ENCODE assay signal across 18 mouse cellular contexts in the genomic region with DNA sequence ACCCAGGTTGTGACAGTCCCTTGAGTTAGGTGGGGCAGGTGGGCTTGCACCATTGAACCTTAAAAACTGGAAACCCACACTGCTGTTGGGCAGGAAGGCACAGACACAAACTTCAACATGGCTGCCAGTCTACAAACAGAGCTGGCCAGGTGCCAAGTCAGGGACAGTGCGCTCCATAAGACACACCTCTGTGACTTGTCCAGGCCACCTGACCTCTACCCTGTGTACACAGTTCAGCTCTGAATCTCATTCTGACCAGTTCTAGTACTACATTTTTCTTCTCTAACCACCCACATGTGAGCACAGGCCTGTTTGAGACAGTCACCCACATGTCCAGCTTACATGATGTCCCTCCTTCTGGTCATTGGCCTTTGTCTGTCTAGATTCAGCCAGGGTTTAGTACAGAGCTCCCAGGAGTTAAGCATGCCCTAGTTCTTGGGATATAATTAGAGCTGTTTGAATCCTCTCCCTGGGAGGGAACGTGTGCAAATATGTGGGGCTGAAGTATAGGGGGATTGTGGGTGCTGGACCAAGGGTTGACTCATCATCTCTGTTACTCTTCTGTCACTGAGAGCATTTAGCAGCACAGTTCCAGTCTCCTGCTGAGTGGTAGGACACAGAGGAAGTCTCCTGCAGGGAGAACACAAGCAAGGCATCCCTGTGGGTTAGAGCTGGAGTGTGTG. TPM values are rescaled to one million over a fixed set of nuclear protein-coding genes. Genes with fewer than 3 reads are reported as not detected.
A peak's percentile ranks its signal among the peaks of the same experiment; 100 is the strongest.
DNase-seq lines count a peak whose midpoint lies in the region; ATAC-seq and TF ChIP-seq lines count a peak whose summit lies in the region.
"Had no signal": no experiment of that assay in that cellular context is flagged by ENCODE, and none has a peak within 500 bp of the region (broad histone marks: within the 10 kb centered on the region; RNA-seq: fewer than 3 reads in every experiment).

No protein-coding gene starts in this region.

- ATAC-seq in kidney, postnatal 0 days (replicated peaks; ENCODE audit: low FRiP score, low read depth), result peak; percentile 84
- no peak for ATAC-seq in forebrain, postnatal 0 days
- no peak for ATAC-seq in neural tube, embryonic 15.5 days (ENCODE audit: low FRiP score)
- ATAC-seq: forebrain, embryonic 16.5 days; midbrain, embryonic 15.5 days had no signal

- H3K27ac ChIP-seq in kidney, postnatal 0 days, result no peak overlapping the region
- H3K27ac ChIP-seq in forebrain, postnatal 0 days (ENCODE audit: low read depth, low read length), result no peak overlapping the region
- no peak overlapping the region for H3K27ac ChIP-seq in neural tube, embryonic 15.5 days (replicated peaks)
- H3K27ac ChIP-seq: midbrain, embryonic 15.5 days had no signal

- no peaks in the 10 kb centered on the region for H3K36me3 ChIP-seq in kidney, postnatal 0 days (ENCODE audit: insufficient read depth, low read length)
- H3K36me3 ChIP-seq in forebrain, postnatal 0 days (ENCODE audit: insufficient read depth), result no peaks in the 10 kb centered on the region
- H3K36me3 ChIP-seq in neural tube, embryonic 15.5 days, result no peaks in the 10 kb centered on the region
- H3K36me3 ChIP-seq: midbrain, embryonic 15.5 days had no signal

- peak; percentile 35 for DNase-seq in adrenal gland, postnatal 14 days
- no peak for DNase-seq in adrenal gland, postnatal 36 days
- no peak for DNase-seq in kidney, postnatal 0 days (ENCODE audit: low spot score)
- DNase-seq in kidney, adult 8-10 months, result no peak
- DNase-seq in urinary bladder, postnatal 14 days (ENCODE audit: low spot score), result peak; percentile 52
- no peak for DNase-seq in urinary bladder, adult 2 months (ENCODE audit: low spot score)
- no peak for DNase-seq in forebrain, postnatal 0 days
- DNase-seq: cerebellum, adult 8-10 months; embryo, embryonic 11 days; gastrocnemius, postnatal 36 days; heart, postnatal 10 days; layer of hippocampus, adult 9-11 months; lung, adult 2 months had no signal

- no peak for TF ChIP-seq CTCF in kidney, postnatal 0 days (IDR thresholded peaks at IDR 0.05; ENCODE audit: low read depth)
- no peak for TF ChIP-seq CTCF in forebrain, postnatal 0 days (IDR thresholded peaks at IDR 0.05; ENCODE audit: low read depth)

- 82% methylated on average over 2 of the region's 2 CpGs for WGBS in kidney, postnatal 0 days
- 89% methylated on average over 2 of the region's 2 CpGs for WGBS in forebrain, postnatal 0 days
- WGBS in neural tube, embryonic 15.5 days, result 91% methylated on average over 2 of the region's 2 CpGs

- no peaks in the 10 kb centered on the region for H3K9me3 ChIP-seq in kidney, postnatal 0 days (replicated peaks; ENCODE audit: low read length)
- no peaks in the 10 kb centered on the region for H3K9me3 ChIP-seq in forebrain, postnatal 0 days (ENCODE audit: low read length)
- no peaks in the 10 kb centered on the region for H3K9me3 ChIP-seq in neural tube, embryonic 15.5 days (replicated peaks)
- H3K9me3 ChIP-seq: midbrain, embryonic 15.5 days had no signal

- H3K9ac ChIP-seq in kidney, postnatal 0 days (ENCODE audit: low read depth, low read length), result no peak overlapping the region
- no peak overlapping the region for H3K9ac ChIP-seq in forebrain, postnatal 0 days
- no peak overlapping the region for H3K9ac ChIP-seq in neural tube, embryonic 15.5 days (replicated peaks)
- H3K9ac ChIP-seq: midbrain, embryonic 15.5 days had no signal

- no peaks in the 10 kb centered on the region for H3K27me3 ChIP-seq in kidney, postnatal 0 days (ENCODE audit: insufficient read depth, low read length)
- no peaks in the 10 kb centered on the region for H3K27me3 ChIP-seq in forebrain, postnatal 0 days (ENCODE audit: insufficient read depth, low read length)
- no peaks in the 10 kb centered on the region for H3K27me3 ChIP-seq in neural tube, embryonic 15.5 days (replicated peaks)
- H3K27me3 ChIP-seq: CH12.LX; midbrain, embryonic 15.5 days had no signal

- no peak overlapping the region for H3K4me3 ChIP-seq in kidney, postnatal 0 days (replicated peaks; ENCODE audit: low read depth, low read length)
- H3K4me3 ChIP-seq in forebrain, postnatal 0 days (ENCODE audit: low read depth, low read length), result no peak overlapping the region
- H3K4me3 ChIP-seq in neural tube, embryonic 15.5 days (replicated peaks), result no peak overlapping the region
- H3K4me3 ChIP-seq: erythroblast, embryonic 14.5 days; midbrain, embryonic 15.5 days had no signal

- H3K4me2 ChIP-seq in kidney, postnatal 0 days (ENCODE audit: low read length), result no peak overlapping the region
- H3K4me2 ChIP-seq in forebrain, postnatal 0 days (ENCODE audit: low read depth), result no peak overlapping the region
- no peak overlapping the region for H3K4me2 ChIP-seq in neural tube, embryonic 15.5 days
- H3K4me2 ChIP-seq: midbrain, embryonic 15.5 days had no signal

- H3K4me1 ChIP-seq in kidney, postnatal 0 days (replicated peaks; ENCODE audit: insufficient read depth, low read length), result no peaks in the 10 kb centered on the region
- no peaks in the 10 kb centered on the region for H3K4me1 ChIP-seq in forebrain, postnatal 0 days (ENCODE audit: insufficient read depth)
- H3K4me1 ChIP-seq in neural tube, embryonic 15.5 days, result no peaks in the 10 kb centered on the region
- H3K4me1 ChIP-seq: midbrain, embryonic 15.5 days had no signal

RNA-seq across cellular contexts. Expression of a gene that starts 11.8 kb away (rescaled TPM):
- 95.5 and 107 TPM in 2 replicates for total RNA-seq in adrenal gland, postnatal 14 days (2021)
- total RNA-seq in adrenal gland, postnatal 36 days (2021), result 100 to 1,000 TPM in 1 of 2 experiments, 10 to 100 TPM in 1; 98.9 to 111 TPM
- polyA plus RNA-seq in kidney, postnatal 0 days (2015; fragmentation: Nextera tagmentation; extraction: Ambion mirVana), result 73.1 and 82.7 TPM in 2 replicates
- polyA plus RNA-seq in urinary bladder, adult 2 months (2012; rRNA removed), result 69.7 and 83.8 TPM in 2 replicates
- total RNA-seq in forebrain, postnatal 0 days (2014; rRNA removed), result 43.5 and 48.2 TPM in 2 replicates
- polyA plus RNA-seq in forebrain, postnatal 0 days (2015; fragmentation: Nextera tagmentation; extraction: Ambion mirVana), result 61.9 and 75.8 TPM in 2 replicates
- polyA plus RNA-seq in neural tube, embryonic 15.5 days (2015; fragmentation: Nextera tagmentation; extraction: Ambion mirVana), result 60.2 and 92.7 TPM in 2 replicates

Comparison
In these comparisons a context has a peak if more than half of its experiments do, and no peak if none do; other contexts are left out.
1. DNase-seq: peak in adrenal gland, postnatal 14 days (single experiment) and urinary bladder, postnatal 14 days (single experiment); none in adrenal gland, postnatal 36 days (0 of 2), kidney, postnatal 0 days (single experiment), kidney, adult 8-10 months (0 of 2), urinary bladder, adult 2 months (single experiment) and forebrain, postnatal 0 days (single experiment).